Mouse (Mus musculus): Measurements from ENCODE around the gene Ccl17.
A peak's percentile ranks its signal among the peaks of the same experiment; 100 is the strongest.
"Not testable (repeated sequence)": the region's sequence is repeated elsewhere in the genome, so short reads cannot be mapped to it uniquely, and the experiment has no call there.

The Ccl17 gene

GRCm38 (mm10) chr8:94833901-94834405 lies 23.7 kb downstream of the Ccl17 start:
- DNase-seq: not testable (repeated sequence)

- DNase-seq: not testable (repeated sequence)
Observed at GRCm38 (mm10) chr8:94835751-94836150, 25.5 kb downstream of the Ccl17 start.

GRCm38 (mm10) chr8:94836456-94837240 lies 26.4 kb downstream of the Ccl17 start:
- DNase-seq: no peak

- peak; percentile 97 for DNase-seq
Observed at GRCm38 (mm10) chr8:94837662-94838574, 27.7 kb downstream of the Ccl17 start, which contains the start of the genes Coq9 and Ciapin1. Gene Coq9, plus strand, starts transcription at chr8:94838321. Gene Ciapin1, minus strand, starts transcription at chr8:94838358.

- peak; percentile 68 for DNase-seq
Observed at GRCm38 (mm10) chr8:94838600-94838999, 28.3 kb downstream of the Ccl17 start.

GRCm38 (mm10) chr8:94841183-94841582 lies 30.9 kb downstream of the Ccl17 start:
- DNase-seq: no peak

GRCm38 (mm10) chr8:94850049-94850448 lies 39.8 kb downstream of the Ccl17 start:
- DNase-seq: no peak

- not testable (repeated sequence) for DNase-seq
Observed at GRCm38 (mm10) chr8:94854761-94855160, 44.5 kb downstream of the Ccl17 start.

GRCm38 (mm10) chr8:94857011-94857345 lies 46.7 kb downstream of the Ccl17 start:
- DNase-seq: no peak

GRCm38 (mm10) chr8:94857346-94858173 lies 47.3 kb downstream of the Ccl17 start, which contains the start of gene Polr2c:
Gene Polr2c, plus strand, starts transcription at chr8:94857450.
- DNase-seq: peak; percentile 93

GRCm38 (mm10) chr8:94861352-94861910 lies 51.2 kb downstream of the Ccl17 start:
- DNase-seq: peak; percentile 73
